Mouse (Mus musculus): ENCODE data around the gene 4930442H23Rik. TPM values are rescaled to one million over a fixed set of nuclear protein-coding genes. Genes with fewer than 3 reads are reported as not detected.

Gene 4930442H23Rik
- polyA plus RNA-seq, 1 experiment from 2014 or later = not detected

GRCm38 (mm10) chr10:81197305-81197704 lies 13.7 kb upstream of the 4930442H23Rik start:
- WGBS = 21% methylated on average over 6 of the region's 6 CpGs
- peak overlapping the region; percentile 86 for H3K4me2 ChIP-seq (ENCODE audit: low read length)
- peak overlapping the region; percentile 99 for H3K9ac ChIP-seq (ENCODE audit: low read length)
- H3K36me3 ChIP-seq (ENCODE audit: control insufficient read depth, insufficient read depth, low read length) = peaks cover 3% of the 10 kb centered on the region; the same call in 1 of the 2 replicates
- ATAC-seq (ENCODE audit: insufficient number of reproducible peaks, insufficient read depth, low FRiP score, low read depth) = no peak
- peaks cover 42 to 59% of the 10 kb centered on the region in 2 experiments for H3K4me1 ChIP-seq (ENCODE audit: control insufficient read depth in 2 of 2, insufficient read depth in 2 of 2, low read length in 2 of 2)
- H3K4me3 ChIP-seq (ENCODE audit: control insufficient read depth in 1 of 2, insufficient read depth in 1 of 2, low read depth in 1 of 2, low read length in 2 of 2) = peak overlapping the region; percentile 10 to 59; a peak in 3 of 4 replicates
- peak overlapping the region; percentile 100 for H3K27ac ChIP-seq (replicated peaks in 1 of 2; ENCODE audit: control insufficient read depth in 1 of 2, insufficient read depth in 1 of 2, low read depth in 2 of 2, low read length in 2 of 2)
- peaks cover 6% of the 10 kb centered on the region; the same call in 1 of the 2 replicates for H3K27me3 ChIP-seq (ENCODE audit: control insufficient read depth, insufficient read depth, low read length)
- no peaks in the 10 kb centered on the region for H3K9me3 ChIP-seq (ENCODE audit: control insufficient read depth, low read length)

- peaks cover 4% of the 10 kb centered on the region; the same call in 1 of the 2 replicates for H3K36me3 ChIP-seq (ENCODE audit: control insufficient read depth, insufficient read depth, low read length)
- peak overlapping the region; percentile 86 for H3K4me2 ChIP-seq (ENCODE audit: low read length)
- peak overlapping the region; percentile 100 for H3K27ac ChIP-seq (replicated peaks in 1 of 2; ENCODE audit: control insufficient read depth in 1 of 2, insufficient read depth in 1 of 2, low read depth in 2 of 2, low read length in 2 of 2)
- WGBS = 41% methylated on average over 11 of the region's 11 CpGs
- peak overlapping the region; percentile 59 to 64 for H3K4me3 ChIP-seq (ENCODE audit: control insufficient read depth in 1 of 2, insufficient read depth in 1 of 2, low read depth in 1 of 2, low read length in 2 of 2)
- no peaks in the 10 kb centered on the region for H3K9me3 ChIP-seq (ENCODE audit: control insufficient read depth, low read length)
- ATAC-seq (ENCODE audit: insufficient number of reproducible peaks, insufficient read depth, low FRiP score, low read depth) = no peak
- peaks cover 41 to 58% of the 10 kb centered on the region in 2 experiments for H3K4me1 ChIP-seq (ENCODE audit: control insufficient read depth in 2 of 2, insufficient read depth in 2 of 2, low read length in 2 of 2)
- H3K27me3 ChIP-seq (ENCODE audit: control insufficient read depth, insufficient read depth, low read length) = peaks cover 6% of the 10 kb centered on the region; the same call in 1 of the 2 replicates
- H3K9ac ChIP-seq (ENCODE audit: low read length) = peak overlapping the region; percentile 99
These were observed 12.9 kb upstream of the 4930442H23Rik start for GRCm38 (mm10) chr10:81196470-81197065.

- peak overlapping the region; percentile 99 for H3K9ac ChIP-seq (ENCODE audit: low read length)
- peaks cover 6% of the 10 kb centered on the region; the same call in 1 of the 2 replicates for H3K27me3 ChIP-seq (ENCODE audit: control insufficient read depth, insufficient read depth, low read length)
- H3K27ac ChIP-seq (replicated peaks in 1 of 2; ENCODE audit: control insufficient read depth in 1 of 2, insufficient read depth in 1 of 2, low read depth in 2 of 2, low read length in 2 of 2) = peak overlapping the region; percentile 100
- peak overlapping the region; percentile 59 to 64 for H3K4me3 ChIP-seq (ENCODE audit: control insufficient read depth in 1 of 2, insufficient read depth in 1 of 2, low read depth in 1 of 2, low read length in 2 of 2)
- H3K9me3 ChIP-seq (ENCODE audit: control insufficient read depth, low read length) = no peaks in the 10 kb centered on the region
- H3K4me1 ChIP-seq (ENCODE audit: control insufficient read depth in 2 of 2, insufficient read depth in 2 of 2, low read length in 2 of 2) = peaks cover 30 to 51% of the 10 kb centered on the region in 2 experiments
- WGBS = 18% methylated on average over 4 of the region's 4 CpGs
- peaks cover 16% of the 10 kb centered on the region for H3K36me3 ChIP-seq (ENCODE audit: control insufficient read depth, insufficient read depth, low read length)
- peak overlapping the region; percentile 86 for H3K4me2 ChIP-seq (ENCODE audit: low read length)
- no peak for ATAC-seq (ENCODE audit: insufficient number of reproducible peaks, insufficient read depth, low FRiP score, low read depth)
These were observed 11.7 kb upstream of the 4930442H23Rik start for GRCm38 (mm10) chr10:81195300-81195699.

GRCm38 (mm10) chr10:81193991-81194774 lies 10.5 kb upstream of the 4930442H23Rik start:
- peak; percentile 61 for ATAC-seq (ENCODE audit: insufficient number of reproducible peaks, insufficient read depth, low FRiP score, low read depth)

GRCm38 (mm10) chr10:81192968-81193501 lies 9.4 kb upstream of the 4930442H23Rik start:
- Histone ChIP-seq H3K36me3 (ENCODE audit: control insufficient read depth, insufficient read depth, low read length) (peaks cover 32% of the 10 kb centered on the region), H3K9me3 (ENCODE audit: control insufficient read depth, low read length) (no peaks in the 10 kb centered on the region), H3K9ac (ENCODE audit: low read length) (peak overlapping the region; percentile 99), H3K27ac (replicated peaks in 1 of 2; ENCODE audit: control insufficient read depth in 1 of 2, insufficient read depth in 1 of 2, low read depth in 2 of 2, low read length in 2 of 2) (peak overlapping the region; percentile 87 to 100), H3K27me3 (ENCODE audit: control insufficient read depth, insufficient read depth, low read length) (no peaks in the 10 kb centered on the region), H3K4me1 (ENCODE audit: control insufficient read depth in 2 of 2, insufficient read depth in 2 of 2, low read length in 2 of 2) (peaks cover 16 to 33% of the 10 kb centered on the region in 2 experiments), H3K4me2 (ENCODE audit: low read length) (peak overlapping the region; percentile 95), H3K4me3 (ENCODE audit: control insufficient read depth in 1 of 2, insufficient read depth in 1 of 2, low read depth in 1 of 2, low read length in 2 of 2) (peak overlapping the region; percentile 48 to 60)
- 0 out of 2 replicates have a peak, but pooled peaks have one; percentile 3 for ATAC-seq (ENCODE audit: insufficient number of reproducible peaks, insufficient read depth, low FRiP score, low read depth)
- WGBS = 7% methylated on average over 19 of the region's 19 CpGs

More at GRCm38 (mm10) chr10:81193991-81194774, 10.5 kb upstream of the 4930442H23Rik start:
- Histone ChIP-seq H3K4me2 (ENCODE audit: low read length) (peak overlapping the region; percentile 86), H3K27me3 (ENCODE audit: control insufficient read depth, insufficient read depth, low read length) (peaks cover 6% of the 10 kb centered on the region; the same call in 1 of the 2 replicates), H3K4me3 (ENCODE audit: control insufficient read depth in 1 of 2, insufficient read depth in 1 of 2, low read depth in 1 of 2, low read length in 2 of 2) (peak overlapping the region; percentile 59 to 64), H3K4me1 (ENCODE audit: control insufficient read depth in 2 of 2, insufficient read depth in 2 of 2, low read length in 2 of 2) (peaks cover 19 to 40% of the 10 kb centered on the region in 2 experiments), H3K36me3 (ENCODE audit: control insufficient read depth, insufficient read depth, low read length) (peaks cover 24% of the 10 kb centered on the region), H3K27ac (replicated peaks in 1 of 2; ENCODE audit: control insufficient read depth in 1 of 2, insufficient read depth in 1 of 2, low read depth in 2 of 2, low read length in 2 of 2) (peak overlapping the region; percentile 100), H3K9me3 (ENCODE audit: control insufficient read depth, low read length) (no peaks in the 10 kb centered on the region), H3K9ac (ENCODE audit: low read length) (peak overlapping the region; percentile 99)
- WGBS = 8% methylated on average over 37 of the region's 37 CpGs

- peaks cover 16 to 32% of the 10 kb centered on the region in 2 experiments for H3K4me1 ChIP-seq (ENCODE audit: control insufficient read depth in 2 of 2, insufficient read depth in 2 of 2, low read length in 2 of 2)
- under 1% methylated on average over 92 of the region's 93 CpGs for WGBS
These were observed 8.8 kb upstream of the 4930442H23Rik start for GRCm38 (mm10) chr10:81192270-81192967.

More at GRCm38 (mm10) chr10:81192270-81192967, 8.8 kb upstream of the 4930442H23Rik start:
- H3K9ac ChIP-seq (ENCODE audit: low read length) = peak overlapping the region; percentile 99
- peak overlapping the region; percentile 87 to 100 for H3K27ac ChIP-seq (replicated peaks in 1 of 2; ENCODE audit: control insufficient read depth in 1 of 2, insufficient read depth in 1 of 2, low read depth in 2 of 2, low read length in 2 of 2)
- no peaks in the 10 kb centered on the region for H3K27me3 ChIP-seq (ENCODE audit: control insufficient read depth, insufficient read depth, low read length)
- H3K4me3 ChIP-seq (ENCODE audit: control insufficient read depth in 1 of 2, insufficient read depth in 1 of 2, low read depth in 1 of 2, low read length in 2 of 2) = peak overlapping the region; percentile 48 to 60
- H3K36me3 ChIP-seq (ENCODE audit: control insufficient read depth, insufficient read depth, low read length) = peaks cover 34% of the 10 kb centered on the region
- H3K9me3 ChIP-seq (ENCODE audit: control insufficient read depth, low read length) = no peaks in the 10 kb centered on the region
- H3K4me2 ChIP-seq (ENCODE audit: low read length) = peak overlapping the region; percentile 95
- peak; percentile 75 for ATAC-seq (ENCODE audit: insufficient number of reproducible peaks, insufficient read depth, low FRiP score, low read depth)

Measured in heart, embryonic 14.5 days (tissue).